Mouse (Mus musculus): Measurements from ENCODE around the gene Cenpb. TPM values are rescaled to one million over a fixed set of nuclear protein-coding genes. Genes with fewer than 3 reads are reported as not detected.

Cenpb gene
- polyA plus RNA-seq, 1 experiment = not detected

DNA sequence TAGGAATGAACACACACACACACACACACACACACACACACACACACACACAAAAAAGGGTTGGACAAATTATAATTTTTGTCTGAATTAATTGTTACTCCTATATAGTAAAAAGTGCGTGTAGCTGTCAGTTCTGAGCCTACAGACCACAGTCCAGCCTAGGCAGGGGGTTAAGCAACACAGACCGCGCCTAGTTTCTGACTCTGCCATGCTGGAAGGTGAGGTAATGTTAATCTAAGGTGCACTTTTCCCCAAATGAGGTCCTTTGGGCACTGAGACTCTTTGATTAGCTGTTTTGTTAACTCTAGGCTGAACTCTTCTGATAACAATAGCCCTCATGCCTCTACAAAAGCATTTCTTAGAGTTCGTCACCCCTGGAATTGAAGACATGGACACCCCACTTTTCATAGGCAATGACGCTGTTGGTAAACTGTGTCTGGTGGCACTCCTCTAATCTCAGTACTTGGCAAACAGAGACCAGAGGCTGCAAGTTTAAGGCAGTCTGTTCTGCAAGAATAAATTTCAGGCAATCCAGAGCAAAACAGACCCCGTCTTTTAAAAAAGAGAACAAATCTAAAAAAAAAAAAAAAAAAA is 24.0 kb upstream of the Cenpb start:
- Histone ChIP-seq H3K27ac (ENCODE audit: insufficient read depth, low read depth, low read length) (no peak overlapping the region; the same call in 1 of the 2 replicates), H3K4me1 (ENCODE audit: control insufficient read depth, insufficient read depth, low read length) (peaks cover 5% of the 10 kb centered on the region), H3K4me3 (ENCODE audit: insufficient read depth, low read depth, low read length) (no peak overlapping the region)
- 73% methylated on average over 6 of the region's 6 CpGs for WGBS
- TF ChIP-seq CTCF (IDR thresholded peaks at IDR 0.05; ENCODE audit: insufficient read depth, low read depth, low read length) = no peak
- no peak for TF ChIP-seq POLR2A (IDR thresholded peaks at IDR 0.05; ENCODE audit: insufficient read depth, low read depth, low read length)

DNA sequence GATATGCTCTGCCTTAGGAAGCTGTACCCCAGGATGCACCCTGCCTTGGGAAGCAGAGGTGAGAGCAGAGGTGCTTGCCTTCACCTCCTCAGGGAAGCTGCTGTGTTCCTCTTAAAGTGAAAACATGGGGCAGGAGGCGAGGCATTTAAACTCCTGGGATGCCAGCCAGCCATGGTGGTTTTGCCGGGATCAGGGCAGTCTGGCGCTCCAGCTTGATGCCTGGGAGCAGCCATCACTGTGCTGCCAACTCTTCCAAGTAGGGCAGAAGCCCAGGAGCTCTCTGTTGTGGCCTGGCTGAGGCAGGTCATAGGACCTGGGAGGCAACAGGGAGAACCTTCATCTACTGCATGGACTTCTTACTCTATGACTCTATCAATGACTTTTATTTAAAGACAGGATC is 21.4 kb upstream of the Cenpb start:
- Histone ChIP-seq H3K4me3 (ENCODE audit: insufficient read depth, low read depth, low read length) (no peak overlapping the region), H3K27ac (ENCODE audit: insufficient read depth, low read depth, low read length) (no peak overlapping the region), H3K4me1 (ENCODE audit: control insufficient read depth, insufficient read depth, low read length) (peaks cover 5% of the 10 kb centered on the region)
- WGBS = 59% methylated on average over 3 of the region's 3 CpGs
- TF ChIP-seq CTCF (IDR thresholded peaks at IDR 0.05; ENCODE audit: insufficient read depth, low read depth, low read length) (no peak), POLR2A (IDR thresholded peaks at IDR 0.05; ENCODE audit: insufficient read depth, low read depth, low read length) (no peak)

DNA sequence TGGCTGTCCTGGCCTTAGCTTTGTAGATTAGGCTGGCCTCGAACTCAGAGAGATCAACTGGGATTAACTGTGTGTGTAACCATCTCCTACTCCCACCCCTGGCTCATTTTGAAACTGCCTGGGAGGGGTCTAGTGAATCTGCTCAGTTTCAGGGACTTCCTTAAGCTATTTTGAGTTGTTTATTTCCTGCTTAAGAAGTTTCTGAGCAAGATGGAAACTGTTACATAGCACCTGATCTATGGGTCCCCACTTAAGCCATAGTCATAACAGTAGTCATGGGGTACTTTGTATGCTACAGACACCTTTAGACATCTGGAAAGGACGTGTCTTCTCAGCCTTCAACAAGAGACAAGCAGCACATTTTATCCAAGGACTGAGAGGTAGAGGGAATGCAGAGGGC is 20.8 kb upstream of the Cenpb start:
- H3K4me3 ChIP-seq (ENCODE audit: insufficient read depth, low read depth, low read length) = no peak overlapping the region
- H3K4me1 ChIP-seq (ENCODE audit: control insufficient read depth, insufficient read depth, low read length) = peaks cover 5% of the 10 kb centered on the region
- WGBS = 83% methylated on average over 2 of the region's 2 CpGs
- H3K27ac ChIP-seq (ENCODE audit: insufficient read depth, low read depth, low read length) = no peak overlapping the region
- TF ChIP-seq CTCF (IDR thresholded peaks at IDR 0.05; ENCODE audit: insufficient read depth, low read depth, low read length) (no peak), POLR2A (IDR thresholded peaks at IDR 0.05; ENCODE audit: insufficient read depth, low read depth, low read length) (no peak)

DNA sequence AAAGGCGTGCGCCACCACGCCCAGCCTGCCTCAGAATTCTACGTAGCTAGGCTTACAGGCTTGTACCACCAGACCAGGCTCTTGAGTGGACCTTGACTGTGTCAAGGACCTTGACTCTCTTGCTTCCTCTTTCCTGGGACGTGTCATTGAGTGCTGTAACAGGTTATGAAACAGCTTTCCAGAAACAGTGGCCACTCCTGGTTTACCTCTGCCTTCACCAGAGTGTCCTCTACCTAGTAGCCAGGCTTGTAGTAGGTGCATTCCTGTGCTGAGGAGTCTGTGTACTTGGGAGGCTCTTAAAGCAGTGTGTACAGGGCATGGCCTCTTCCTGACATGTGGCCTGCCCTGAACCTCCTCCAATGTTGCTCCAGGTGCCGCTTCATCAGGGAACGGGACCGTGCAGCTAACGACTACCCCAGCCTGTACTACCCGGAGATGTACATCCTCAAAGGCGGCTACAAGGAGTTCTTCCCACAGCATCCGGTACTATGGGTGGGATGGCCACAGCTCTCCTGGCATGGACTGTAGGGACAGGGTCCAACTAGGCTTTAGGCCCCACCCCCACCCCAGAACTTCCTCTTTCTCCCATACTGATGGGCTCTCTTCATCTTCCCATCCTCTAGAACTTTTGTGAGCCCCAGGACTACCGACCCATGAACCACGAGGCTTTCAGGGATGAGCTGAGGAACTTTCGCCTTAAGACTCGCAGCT is 16.9 kb upstream of the Cenpb start:
- TF ChIP-seq POLR2A (IDR thresholded peaks at IDR 0.05; ENCODE audit: insufficient read depth, low read depth, low read length) (no peak), CTCF (IDR thresholded peaks at IDR 0.05; ENCODE audit: insufficient read depth, low read depth, low read length) (no peak)
- Histone ChIP-seq H3K27ac (ENCODE audit: insufficient read depth, low read depth, low read length) (no peak overlapping the region), H3K4me1 (ENCODE audit: control insufficient read depth, insufficient read depth, low read length) (no peaks in the 10 kb centered on the region), H3K4me3 (ENCODE audit: insufficient read depth, low read depth, low read length) (no peak overlapping the region)
- WGBS = 93% methylated on average over 16 of the region's 16 CpGs

DNA sequence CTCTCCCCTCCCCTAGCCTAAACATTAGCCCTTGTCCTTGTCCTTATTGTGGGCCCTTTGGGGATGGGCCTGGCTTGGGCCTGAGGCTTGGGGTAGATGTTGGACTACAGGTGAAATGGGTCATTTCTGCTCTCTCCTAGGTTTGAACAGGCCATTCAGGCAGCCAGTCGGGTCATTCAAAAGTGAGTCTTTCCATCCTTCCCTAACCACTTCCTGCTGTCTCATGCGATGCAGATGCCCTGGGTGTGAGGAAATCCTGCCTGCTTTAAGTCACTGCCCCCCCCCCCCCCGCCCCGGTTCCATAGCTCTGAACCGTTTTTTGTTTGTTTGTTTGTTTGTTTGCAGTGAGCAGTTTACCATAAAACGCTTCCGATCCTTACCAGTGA is 11.1 kb upstream of the Cenpb start:
- Histone ChIP-seq H3K27ac (ENCODE audit: insufficient read depth, low read depth, low read length) (no peak overlapping the region), H3K4me1 (ENCODE audit: control insufficient read depth, insufficient read depth, low read length) (peaks cover 8% of the 10 kb centered on the region), H3K4me3 (ENCODE audit: insufficient read depth, low read depth, low read length) (no peak overlapping the region)
- WGBS = 81% methylated on average over 7 of the region's 7 CpGs
- TF ChIP-seq POLR2A (IDR thresholded peaks at IDR 0.05; ENCODE audit: insufficient read depth, low read depth, low read length) (no peak), CTCF (IDR thresholded peaks at IDR 0.05; ENCODE audit: insufficient read depth, low read depth, low read length) (no peak)

DNA sequence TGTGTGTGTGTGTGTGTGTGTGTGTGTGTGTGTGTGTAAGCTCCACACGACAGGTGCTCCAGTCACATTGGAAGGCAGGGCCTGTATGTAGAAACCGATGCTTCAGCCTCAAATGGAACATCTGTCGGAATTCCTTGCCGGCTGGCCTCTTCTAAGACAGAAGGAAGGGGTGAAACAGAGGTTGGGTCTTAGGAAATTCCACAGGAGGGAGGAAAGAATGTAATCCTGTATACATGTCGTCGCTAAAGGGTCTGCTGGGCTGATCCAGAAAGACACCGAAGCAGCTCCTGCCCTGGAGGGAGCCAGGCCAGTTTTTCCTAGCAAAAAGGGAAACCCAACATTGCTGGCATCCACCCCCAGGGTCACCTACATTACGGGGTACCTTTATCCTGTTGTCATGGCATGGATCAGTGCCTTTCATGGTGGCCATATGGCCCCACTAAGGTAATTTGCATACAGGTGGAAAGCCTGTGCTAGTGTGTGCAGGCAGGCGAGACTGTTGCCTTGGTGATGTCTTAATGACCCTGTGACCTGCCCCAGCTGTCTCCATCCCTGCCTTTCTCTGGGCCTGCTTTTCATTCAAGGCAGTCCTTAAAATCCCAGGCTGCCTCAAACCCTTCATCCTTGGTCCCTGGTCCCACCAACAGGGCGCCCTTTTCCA is 10.6 kb upstream of the Cenpb start:
- no peak for TF ChIP-seq POLR2A (IDR thresholded peaks at IDR 0.05; ENCODE audit: insufficient read depth, low read depth, low read length)
- no peak for TF ChIP-seq CTCF (IDR thresholded peaks at IDR 0.05; ENCODE audit: insufficient read depth, low read depth, low read length)
- Histone ChIP-seq H3K4me3 (ENCODE audit: insufficient read depth, low read depth, low read length) (no peak overlapping the region), H3K4me1 (ENCODE audit: control insufficient read depth, insufficient read depth, low read length) (peaks cover 8% of the 10 kb centered on the region), H3K27ac (ENCODE audit: insufficient read depth, low read depth, low read length) (no peak overlapping the region)
- 74% methylated on average over 10 of the region's 10 CpGs for WGBS

DNA sequence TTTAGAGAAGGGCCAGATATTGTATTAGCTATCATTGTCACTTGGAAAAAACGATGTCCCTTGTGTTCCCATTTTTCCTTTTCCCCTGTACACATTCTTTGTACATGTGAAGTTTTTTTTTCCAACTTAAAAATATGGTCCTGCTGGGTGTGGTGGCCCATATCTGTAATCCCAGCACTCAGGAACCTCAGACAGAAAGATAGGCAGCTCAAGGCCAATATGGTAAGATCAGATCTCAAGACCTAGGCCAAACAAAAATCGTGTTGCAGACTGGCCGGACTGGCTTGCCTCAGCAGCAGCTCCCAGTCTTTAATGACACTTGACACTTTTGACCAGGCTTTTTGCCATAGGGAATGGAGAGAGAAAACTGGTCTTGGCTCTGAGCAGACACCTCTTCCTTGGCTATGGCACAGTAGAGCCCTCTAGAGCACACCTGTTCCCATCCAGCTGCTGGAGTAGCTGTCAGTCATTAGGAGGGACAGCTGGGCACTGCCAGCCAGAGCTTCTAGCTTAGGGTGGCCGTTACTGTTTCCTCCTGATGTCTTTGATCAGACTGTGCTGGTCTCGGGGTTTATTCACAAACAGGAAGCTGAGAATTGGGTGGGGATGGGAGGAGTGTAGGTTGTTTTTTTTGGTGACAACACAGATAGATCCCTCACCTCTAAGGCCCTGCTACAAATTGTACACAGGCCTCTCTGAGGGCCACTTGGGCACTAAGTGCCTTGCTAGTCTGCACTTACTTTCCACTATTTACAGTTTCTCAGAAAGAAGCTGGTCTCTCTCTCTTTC is 9.8 kb upstream of the Cenpb start:
- H3K27ac ChIP-seq (ENCODE audit: insufficient read depth, low read depth, low read length) = no peak overlapping the region
- H3K4me1 ChIP-seq (ENCODE audit: control insufficient read depth, insufficient read depth, low read length) = peaks cover 8% of the 10 kb centered on the region
- WGBS = 65% methylated on average over 5 of the region's 5 CpGs
- TF ChIP-seq POLR2A (IDR thresholded peaks at IDR 0.05; ENCODE audit: insufficient read depth, low read depth, low read length) (no peak), CTCF (IDR thresholded peaks at IDR 0.05; ENCODE audit: insufficient read depth, low read depth, low read length) (no peak)
- H3K4me3 ChIP-seq (ENCODE audit: insufficient read depth, low read depth, low read length) = no peak overlapping the region

DNA sequence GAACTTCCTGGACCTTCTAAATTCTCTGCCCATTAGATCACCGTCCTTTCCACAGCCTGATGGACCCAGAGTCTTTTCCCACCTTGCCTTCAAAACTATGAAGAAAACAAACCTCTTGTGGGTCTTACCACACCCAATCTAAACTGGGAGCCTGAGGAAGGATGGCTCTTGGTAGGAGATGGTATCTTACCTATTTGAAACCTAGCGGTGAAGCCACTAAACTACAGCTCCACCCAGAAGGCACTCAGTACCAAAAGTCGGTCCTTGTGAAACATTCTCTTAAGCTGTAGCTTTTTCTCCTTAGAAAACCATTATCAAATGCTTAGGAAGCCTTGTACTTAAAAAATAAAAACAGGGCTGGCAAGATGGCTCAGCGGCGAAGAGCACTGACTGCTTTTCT is 8.4 kb upstream of the Cenpb start:
- no peak for TF ChIP-seq CTCF (IDR thresholded peaks at IDR 0.05; ENCODE audit: insufficient read depth, low read depth, low read length)
- TF ChIP-seq POLR2A (IDR thresholded peaks at IDR 0.05; ENCODE audit: insufficient read depth, low read depth, low read length) = no peak
- H3K4me1 ChIP-seq (ENCODE audit: control insufficient read depth, insufficient read depth, low read length) = peaks cover 8% of the 10 kb centered on the region
- H3K27ac ChIP-seq (ENCODE audit: insufficient read depth, low read depth, low read length) = no peak overlapping the region
- no peak overlapping the region for H3K4me3 ChIP-seq (ENCODE audit: insufficient read depth, low read depth, low read length)
- WGBS = 96% methylated on average over 5 of the region's 5 CpGs

DNA sequence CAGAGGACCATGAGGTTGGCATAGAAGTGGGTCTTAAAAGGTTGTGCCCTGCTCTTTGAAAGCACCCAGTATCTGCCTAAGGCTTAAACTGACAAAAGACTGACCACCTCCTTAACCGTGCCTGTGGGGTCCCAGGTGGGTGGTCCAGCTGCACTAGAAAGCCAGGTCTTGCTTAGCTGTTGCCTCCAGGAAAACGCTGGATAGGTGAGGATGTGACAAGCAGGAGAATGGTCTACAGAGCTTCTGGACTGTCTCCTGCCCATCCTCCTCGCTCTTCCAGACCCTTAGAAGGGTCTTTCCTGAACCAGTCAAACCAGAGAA is 7.7 kb upstream of the Cenpb start:
- Histone ChIP-seq H3K4me1 (ENCODE audit: control insufficient read depth, insufficient read depth, low read length) (peaks cover 8% of the 10 kb centered on the region), H3K27ac (ENCODE audit: insufficient read depth, low read depth, low read length) (no peak overlapping the region), H3K4me3 (ENCODE audit: insufficient read depth, low read depth, low read length) (0 out of 2 replicates have a peak overlapping the region, but pooled peaks have one; percentile 89)
- TF ChIP-seq CTCF (IDR thresholded peaks at IDR 0.05; ENCODE audit: insufficient read depth, low read depth, low read length) (no peak), POLR2A (IDR thresholded peaks at IDR 0.05; ENCODE audit: insufficient read depth, low read depth, low read length) (no peak)
- WGBS = 48% methylated on average over 3 of the region's 3 CpGs
